Mouse (Mus musculus): ENCODE data around the gene Dnajc6.
A peak's percentile ranks its signal among the peaks of the same experiment; 100 is the strongest.

Dnajc6 gene

DNA sequence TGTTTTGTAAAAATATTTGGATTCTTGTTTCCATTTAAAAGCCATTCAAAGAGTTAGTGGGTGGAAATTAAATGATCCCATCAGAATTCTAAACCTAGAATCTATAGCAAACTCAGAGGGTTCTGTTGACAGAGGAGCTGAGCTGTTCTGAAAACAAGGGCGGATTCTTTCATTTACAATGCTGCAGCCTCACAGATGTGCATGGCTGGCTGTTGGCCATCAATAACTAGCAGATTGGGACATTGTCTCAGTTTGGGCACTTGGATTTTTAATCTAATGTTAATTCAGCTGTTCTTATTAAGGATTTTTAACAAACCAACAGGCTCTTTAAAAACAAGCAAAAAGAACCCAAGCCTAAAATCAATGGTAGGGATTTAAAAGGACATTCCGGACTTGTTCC lies 75.7 kb downstream of the Dnajc6 start:
- no peak for DNase-seq

GRCm38 (mm10) chr4:101575307-101575706 lies 78.9 kb downstream of the Dnajc6 start:
- DNase-seq: no peak

- DNase-seq: no peak
Observed at GRCm38 (mm10) chr4:101578720-101579119, 82.3 kb downstream of the Dnajc6 start.

- DNase-seq: no peak
Observed at GRCm38 (mm10) chr4:101579517-101579916, 83.1 kb downstream of the Dnajc6 start.

- DNase-seq: no peak
Observed at GRCm38 (mm10) chr4:101581156-101581555, 84.7 kb downstream of the Dnajc6 start.

DNA sequence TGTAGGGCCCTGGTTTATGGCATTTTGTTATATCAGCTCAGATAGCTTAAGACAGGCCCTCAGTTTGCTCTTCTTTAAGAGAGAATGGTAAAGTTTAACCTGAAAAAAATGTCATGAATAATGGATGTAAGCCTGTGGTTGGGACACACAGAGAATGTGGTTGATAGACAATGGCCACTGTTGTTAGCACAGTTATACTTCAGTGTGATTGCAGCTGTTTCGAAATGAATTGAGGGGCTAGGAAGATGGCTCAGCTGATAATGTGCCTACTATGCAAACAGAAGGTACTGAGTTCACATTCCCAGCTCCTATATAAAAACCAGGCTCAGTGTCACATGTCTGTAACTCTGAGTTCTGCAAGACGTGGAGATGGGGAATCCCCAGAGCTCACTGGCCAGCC lies 86.4 kb downstream of the Dnajc6 start:
- no peak for DNase-seq

- peak; percentile 75 to 78 for DNase-seq
Observed at GRCm38 (mm10) chr4:101584524-101585454, 88.3 kb downstream of the Dnajc6 start.

DNA sequence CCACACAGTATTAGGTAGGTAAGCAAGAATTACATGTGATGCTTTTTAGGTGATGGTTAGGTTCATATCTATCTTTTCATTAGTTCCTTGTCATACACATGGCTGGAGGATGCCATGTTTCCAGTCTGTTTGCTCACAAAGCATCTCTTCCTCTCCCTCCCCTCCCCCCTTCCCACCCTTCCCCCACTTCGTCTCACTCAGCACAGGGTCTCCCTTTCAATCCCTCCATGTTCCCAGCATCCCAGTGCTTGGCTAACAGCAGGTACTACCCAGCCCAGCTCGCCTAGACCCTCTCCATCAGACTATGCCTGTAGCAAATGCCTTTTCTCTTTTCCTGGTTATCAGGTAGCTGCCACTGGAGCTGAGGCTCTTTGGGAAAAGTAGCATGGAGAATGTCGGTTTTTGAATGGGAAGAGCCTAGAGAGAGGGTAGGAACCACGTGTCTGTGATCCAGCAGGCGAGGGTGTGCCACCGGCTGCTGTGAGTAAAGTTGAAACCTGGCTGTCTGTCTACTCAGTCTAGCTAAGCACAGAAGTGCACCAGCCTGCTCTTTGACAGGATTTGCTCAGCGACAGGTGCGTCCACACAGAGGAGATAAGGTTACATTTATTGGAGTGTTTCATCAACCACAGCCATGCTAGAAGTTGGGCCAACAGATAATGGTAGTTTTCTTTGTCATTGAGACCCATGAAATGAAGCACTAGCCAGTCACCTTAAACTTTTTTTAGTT lies 89.2 kb downstream of the Dnajc6 start:
- no peak for DNase-seq

DNA sequence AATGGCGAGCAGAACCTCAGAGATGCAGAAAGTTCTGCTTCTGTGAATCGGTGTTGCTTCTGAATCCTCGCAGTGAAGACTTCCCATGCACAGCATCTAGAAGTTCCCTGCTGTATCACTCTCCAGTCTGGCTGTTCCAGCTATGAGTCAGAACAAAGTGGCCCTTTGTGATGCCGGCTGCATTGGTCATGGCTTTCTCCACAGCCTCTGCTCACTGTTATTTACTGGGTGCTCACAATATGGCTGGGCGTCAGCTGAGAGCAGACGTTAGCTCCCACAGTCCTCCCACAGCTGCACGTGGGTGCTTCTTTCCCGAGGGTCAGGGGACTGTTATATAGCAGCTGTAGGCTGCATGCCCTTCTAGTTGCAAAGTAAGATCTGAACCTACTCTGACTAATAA lies 92.5 kb downstream of the Dnajc6 start:
- DNase-seq: no peak

DNA sequence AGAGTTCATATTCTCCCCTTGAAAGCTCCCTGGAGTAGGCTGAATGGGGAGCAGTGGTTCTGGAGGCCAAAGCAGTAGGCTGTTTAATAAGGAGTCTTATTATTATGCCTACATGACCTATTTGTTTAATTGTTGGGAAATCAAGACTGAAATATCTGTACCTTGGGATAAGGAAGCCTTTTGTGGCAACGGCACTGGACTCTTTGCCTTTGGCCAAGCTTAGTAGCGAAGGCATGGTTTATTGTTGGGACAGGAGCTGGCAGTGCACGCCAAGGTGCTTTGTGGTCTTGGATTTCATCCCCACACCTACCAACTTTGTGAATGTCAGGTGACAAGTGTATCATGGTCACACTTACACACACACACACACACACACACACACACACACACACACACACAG lies 93.3 kb downstream of the Dnajc6 start:
- DNase-seq: no peak

GRCm38 (mm10) chr4:101591400-101591799 lies 95.0 kb downstream of the Dnajc6 start:
- DNase-seq: peak in 1 of 2 experiments; percentile 37

- no peak for DNase-seq
Observed at GRCm38 (mm10) chr4:101592466-101592865, 96.0 kb downstream of the Dnajc6 start.

DNA sequence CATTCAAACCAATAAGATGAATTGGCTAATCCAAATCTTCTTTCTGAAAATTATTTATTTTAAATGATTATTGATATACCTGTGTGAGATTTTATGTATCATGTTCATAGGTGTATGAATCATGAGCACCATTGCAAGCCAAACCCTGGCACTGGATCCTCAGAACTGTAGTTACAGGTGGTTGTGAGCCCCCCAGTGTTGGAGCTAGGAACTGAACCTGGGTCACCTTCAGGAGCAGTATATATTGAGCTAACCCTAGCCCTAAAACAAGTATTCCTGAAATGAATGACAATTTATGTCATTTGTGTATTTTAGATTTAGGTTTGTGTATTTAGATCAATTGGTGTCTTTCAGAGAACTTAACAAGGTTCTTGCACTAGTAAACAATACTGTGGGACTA lies 105.3 kb downstream of the Dnajc6 start:
- DNase-seq: peak in 1 of 2 experiments; percentile 43

DNA sequence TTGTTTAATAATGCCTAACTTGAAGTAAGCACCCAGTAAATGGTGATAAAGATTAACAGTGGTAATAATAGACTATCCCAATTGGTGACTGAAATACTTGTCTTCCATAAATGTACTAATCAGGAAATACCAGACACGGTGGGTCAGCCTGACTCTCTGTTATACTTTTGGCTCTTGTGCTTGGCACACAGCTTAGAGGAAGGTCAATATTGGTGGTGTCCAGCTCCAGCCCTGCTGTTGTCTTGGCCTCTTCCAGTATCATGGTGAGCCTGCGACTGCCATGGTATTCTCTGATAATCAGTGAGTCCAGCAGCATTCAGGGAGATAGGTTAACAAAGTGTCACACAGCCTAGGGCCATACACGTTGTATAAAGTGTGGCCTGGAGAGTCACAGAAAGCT lies 107.2 kb downstream of the Dnajc6 start:
- peak; percentile 77 to 86 for DNase-seq

DNA sequence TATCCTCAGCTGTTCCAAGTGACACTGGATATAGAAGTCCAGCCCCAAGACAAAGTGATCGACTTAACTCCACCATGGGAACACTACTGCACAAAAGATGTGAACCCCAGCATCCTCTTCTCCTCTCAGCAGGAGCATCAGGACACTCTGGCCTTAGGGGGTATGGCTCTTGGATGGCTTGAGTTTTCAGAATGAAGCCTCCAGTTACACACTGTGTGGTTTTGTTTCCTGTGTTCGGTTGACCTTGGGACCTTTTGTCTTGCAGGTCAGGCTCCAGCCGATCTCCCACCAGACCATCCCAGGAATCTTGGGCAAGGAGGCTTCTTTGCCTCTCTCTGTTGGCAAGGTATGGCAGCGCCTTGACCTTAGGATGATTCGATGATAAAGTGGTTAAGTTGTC lies 120.1 kb downstream of the Dnajc6 start:
- DNase-seq: no peak

DNA sequence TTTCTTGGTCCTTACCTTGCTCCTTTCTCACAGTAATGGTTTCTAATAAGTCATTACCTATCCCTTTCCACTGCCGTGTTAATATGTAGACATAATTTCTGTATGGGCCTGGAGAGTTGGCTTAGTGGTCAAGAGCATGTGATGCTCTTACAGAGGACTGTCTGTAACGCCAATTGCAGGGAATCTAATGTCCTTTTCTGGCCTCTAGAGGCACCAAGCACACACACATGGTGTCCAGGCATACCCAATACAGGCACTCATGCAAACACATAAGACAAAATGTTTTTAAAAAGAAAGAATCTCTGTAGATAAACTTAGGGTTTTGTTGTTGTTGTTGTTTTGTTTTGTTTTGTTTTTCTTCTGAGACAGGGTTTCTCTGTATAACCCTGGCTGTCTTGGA lies 121.3 kb downstream of the Dnajc6 start:
- no peak for DNase-seq

- no peak for DNase-seq
Observed at GRCm38 (mm10) chr4:101620206-101620605, 123.8 kb downstream of the Dnajc6 start.

- no peak for DNase-seq
Observed at GRCm38 (mm10) chr4:101621241-101621640, 124.8 kb downstream of the Dnajc6 start.

GRCm38 (mm10) chr4:101625278-101625677 lies 128.8 kb downstream of the Dnajc6 start:
- DNase-seq: no peak

DNA sequence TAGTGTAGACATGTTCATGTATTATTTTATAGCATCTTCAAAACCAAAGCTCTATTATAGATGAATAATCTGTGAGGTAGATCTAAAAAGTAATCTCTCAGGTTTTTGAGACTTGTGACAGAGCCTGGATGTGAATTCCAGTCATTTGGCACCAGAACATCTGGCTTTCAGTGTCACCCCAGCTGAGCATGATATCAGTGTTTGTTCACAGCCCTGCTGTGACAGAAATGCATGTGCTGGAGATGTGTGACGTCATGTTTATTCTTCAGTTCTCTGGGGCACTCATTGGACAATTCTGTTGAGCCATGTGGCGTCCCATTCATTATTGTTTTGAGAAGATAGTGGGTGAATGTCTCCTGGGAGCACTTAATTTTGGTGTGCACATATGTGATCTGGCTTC lies 139.1 kb downstream of the Dnajc6 start:
- DNase-seq: no peak

GRCm38 (mm10) chr4:101637472-101637871 lies 141.0 kb downstream of the Dnajc6 start:
- no peak for DNase-seq

GRCm38 (mm10) chr4:101640631-101641030 lies 144.2 kb downstream of the Dnajc6 start:
- no peak for DNase-seq

DNA sequence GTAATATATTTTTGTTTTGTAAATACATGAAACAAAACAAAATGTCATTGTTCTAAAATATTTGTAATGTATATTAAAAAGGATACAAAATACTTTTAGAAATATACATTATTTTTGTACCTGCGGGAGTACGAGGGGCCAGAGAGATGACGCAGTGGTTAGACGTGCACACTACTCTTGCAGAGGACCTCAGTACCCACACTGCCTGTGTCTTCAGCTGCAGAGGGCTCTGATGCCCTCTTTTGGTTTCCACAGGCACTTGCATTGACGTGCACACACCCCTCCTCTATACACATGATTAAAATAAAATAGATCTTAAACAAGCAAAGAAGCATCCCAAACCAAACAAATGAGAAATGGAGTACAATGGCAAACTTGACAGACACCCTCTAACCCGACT lies 146.3 kb downstream of the Dnajc6 start:
- DNase-seq: no peak

DNA sequence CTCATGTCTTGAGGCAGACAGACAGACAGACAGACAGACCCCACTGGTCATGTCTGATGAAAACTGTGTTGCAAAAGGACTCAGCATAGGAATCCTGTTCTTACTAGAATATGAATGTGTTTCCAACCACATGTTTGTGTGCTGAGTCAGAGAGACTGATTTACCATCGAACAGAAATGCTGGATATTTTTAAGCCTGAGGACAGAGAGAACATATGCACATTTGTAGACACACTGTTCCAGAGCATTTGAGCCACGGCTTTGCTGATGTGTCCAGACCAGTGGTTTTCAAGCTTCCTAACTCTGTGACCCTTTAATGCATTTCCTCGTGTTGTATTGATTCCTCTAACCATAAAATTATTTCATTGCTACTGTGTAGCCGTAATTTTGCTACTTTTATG lies 146.8 kb downstream of the Dnajc6 start:
- DNase-seq: no peak
